Mouse (Mus musculus) R1 (cell line): ENCODE data around the gene Gatad2b.

ENCODE experiments used
- DNase-seq: peaks from one replicate; pipeline ENCODE4 v3.0.0-alpha.2; 2018; ENCODE audit warnings: low read depth, low spot score

The Gatad2b gene

DNA sequence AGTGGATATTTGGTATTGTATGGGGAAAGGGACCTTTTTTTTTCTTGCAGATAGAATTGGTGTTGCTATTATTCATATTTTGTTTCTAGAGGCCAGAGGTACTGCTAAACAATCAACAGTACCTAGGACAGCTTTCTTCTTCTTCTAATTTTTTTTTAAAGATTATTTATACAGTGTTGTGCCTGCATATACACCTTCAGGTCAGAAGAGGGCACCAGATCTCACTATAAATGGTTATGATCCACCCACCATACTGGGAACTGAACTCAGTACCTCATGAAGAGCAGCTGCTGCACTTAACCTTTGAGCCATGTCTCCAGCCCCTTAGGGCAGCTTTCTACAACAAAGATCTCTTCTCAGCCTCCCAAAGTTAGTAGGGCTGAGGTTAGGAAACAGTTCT lies 20.4 kb downstream of the Gatad2b start:
- DNase-seq = peak; percentile 63

DNA sequence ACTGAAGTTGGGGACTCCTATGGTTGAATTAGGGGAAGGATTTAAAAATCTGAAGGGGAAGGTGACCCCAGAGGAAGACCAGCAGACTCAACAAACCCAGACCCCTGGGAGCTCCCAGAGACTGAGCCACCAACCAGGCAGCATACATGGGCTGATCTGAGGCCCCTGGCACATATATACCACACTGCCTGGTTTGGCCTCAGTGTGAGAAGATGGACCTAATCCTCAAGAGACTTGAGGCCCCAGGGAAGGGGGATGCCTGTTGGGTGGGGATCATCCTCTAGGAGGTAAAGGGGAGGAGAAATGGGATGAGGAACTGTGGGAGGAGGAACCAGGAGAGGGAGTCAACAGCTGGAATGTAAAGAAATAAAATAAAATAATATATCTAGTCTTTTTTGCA lies 21.3 kb downstream of the Gatad2b start:
- no peak for DNase-seq

DNA sequence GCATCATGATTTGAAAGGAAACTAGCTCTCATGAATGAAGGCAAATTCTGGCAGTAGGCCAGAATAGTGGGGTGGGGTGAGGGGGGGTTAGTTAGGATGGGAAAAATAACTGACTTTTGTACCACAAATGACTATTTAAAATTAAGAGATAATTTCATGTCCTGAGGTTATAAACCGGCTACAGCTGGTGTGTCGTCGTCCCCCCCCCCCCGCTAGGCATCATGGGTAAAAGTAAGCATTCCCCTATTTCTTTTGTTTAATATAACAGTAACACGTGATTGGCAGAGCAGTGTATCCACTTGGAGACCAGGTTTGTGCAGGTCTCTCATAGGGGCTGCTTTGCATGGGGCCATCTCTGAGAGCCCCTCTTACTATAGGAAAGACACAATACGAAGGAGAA lies 29.3 kb downstream of the Gatad2b start:
- DNase-seq = no peak

- DNase-seq = no peak
Observed at GRCm38 (mm10) chr3:90323119-90323518, 30.1 kb downstream of the Gatad2b start.

DNA sequence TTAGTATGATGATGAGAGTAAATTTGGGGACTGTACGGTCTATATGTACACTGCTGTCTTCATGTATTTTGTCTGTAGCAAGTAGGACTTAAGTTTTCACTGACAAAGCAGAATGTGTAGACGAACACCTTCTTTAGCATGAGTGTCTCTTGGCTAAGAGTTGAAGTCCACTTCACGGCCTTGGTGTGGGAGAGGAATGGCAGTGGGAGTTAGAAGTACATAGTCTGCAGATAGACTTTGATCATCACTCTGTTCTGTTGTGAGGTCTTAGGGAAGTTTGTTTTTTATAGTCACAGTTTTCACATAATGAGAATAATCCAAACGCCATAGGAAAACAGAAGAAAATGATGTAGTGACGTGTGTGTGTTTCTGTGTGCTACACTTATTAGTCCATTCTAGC lies 39.5 kb downstream of the Gatad2b start:
- no peak for DNase-seq

GRCm38 (mm10) chr3:90335517-90335916 lies 42.5 kb downstream of the Gatad2b start:
- peak; percentile 36 for DNase-seq

GRCm38 (mm10) chr3:90338190-90338589 lies 45.2 kb downstream of the Gatad2b start:
- no peak for DNase-seq

DNA sequence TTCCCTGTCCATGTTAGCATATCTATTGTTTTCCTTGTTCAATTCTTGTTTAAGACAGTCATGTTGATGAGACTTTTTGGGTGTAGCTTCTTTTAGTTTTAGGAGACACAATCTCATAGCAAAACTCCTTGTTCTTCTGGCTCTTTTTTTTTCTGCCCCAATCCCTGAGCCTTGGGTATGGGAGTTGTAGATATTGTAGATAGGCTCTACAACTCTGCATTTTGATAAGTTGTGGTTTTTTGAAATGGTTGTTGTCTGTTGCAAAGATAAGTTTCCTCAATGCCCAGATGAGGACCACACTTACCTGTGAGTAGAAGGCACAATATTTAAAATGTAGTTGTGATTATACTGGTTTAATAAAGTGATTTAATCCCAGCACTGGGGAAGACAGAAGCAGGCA lies 47.2 kb downstream of the Gatad2b start:
- no peak for DNase-seq

DNA sequence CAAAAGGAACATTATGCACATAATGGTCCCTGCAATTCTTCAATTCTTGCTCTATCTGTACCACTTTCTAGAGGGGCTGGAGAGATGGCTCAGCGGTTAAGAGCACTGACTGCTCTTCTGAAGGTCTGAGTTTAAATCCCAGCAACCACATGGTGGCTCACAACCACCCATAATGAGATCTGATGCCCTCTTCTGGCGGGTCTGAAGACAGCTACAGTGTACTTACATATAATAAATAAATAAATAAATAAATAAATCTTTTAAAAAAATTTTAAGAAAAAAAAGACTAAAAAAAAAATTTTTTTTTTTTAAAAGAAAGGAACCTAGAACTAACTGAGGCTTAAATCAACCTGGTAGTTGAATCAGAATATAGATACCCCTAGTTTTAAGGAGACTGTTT lies 49.9 kb downstream of the Gatad2b start:
- DNase-seq = peak; percentile 58

DNA sequence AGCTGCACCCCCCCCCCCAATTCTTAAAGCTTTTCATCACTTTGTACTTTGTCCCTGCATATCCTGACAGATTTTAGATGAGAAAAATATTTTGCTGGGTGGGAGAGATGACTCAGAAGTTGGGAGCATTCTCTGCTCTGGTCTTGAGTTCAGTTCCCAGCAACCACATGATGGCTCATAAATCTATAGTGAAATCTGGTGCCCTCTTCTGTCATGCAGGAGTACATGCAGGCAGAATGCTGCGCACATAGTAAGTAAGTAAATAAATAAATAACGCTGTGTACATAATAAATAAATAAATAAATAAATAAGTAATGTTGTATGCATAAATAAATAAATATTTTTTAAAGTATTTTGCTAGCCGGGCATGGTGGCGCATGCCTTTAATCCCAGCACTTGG lies 54.9 kb downstream of the Gatad2b start:
- peak; percentile 70 for DNase-seq

- no peak for DNase-seq
Observed at GRCm38 (mm10) chr3:90357959-90358358, 65.0 kb downstream of the Gatad2b start.

- DNase-seq = no peak
Observed at GRCm38 (mm10) chr3:90359230-90359629, 66.3 kb downstream of the Gatad2b start.

- no peak for DNase-seq
Observed at GRCm38 (mm10) chr3:90361476-90361875, 68.5 kb downstream of the Gatad2b start.

DNA sequence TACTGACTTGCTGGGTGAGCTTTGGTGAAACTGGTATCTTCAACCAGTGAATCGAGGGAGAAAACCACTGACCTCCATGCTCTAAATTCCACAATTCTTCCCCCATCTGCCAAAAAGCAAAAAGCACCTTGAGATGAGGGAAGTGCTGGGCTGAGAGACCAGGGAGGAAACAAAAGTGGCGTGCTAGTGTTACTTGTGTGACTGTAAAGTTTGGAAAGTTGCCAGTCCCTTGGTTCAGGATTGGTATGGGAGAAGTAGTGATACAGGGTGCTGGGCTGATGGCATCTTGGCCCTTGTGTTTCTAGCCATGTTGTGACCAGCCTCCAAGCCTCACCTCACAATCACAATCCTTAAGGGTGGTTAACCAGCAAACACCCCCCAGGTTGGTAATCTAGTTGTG lies 69.4 kb downstream of the Gatad2b start:
- no peak for DNase-seq

GRCm38 (mm10) chr3:90367001-90367632 lies 74.1 kb downstream of the Gatad2b start:
- no peak for DNase-seq

DNA sequence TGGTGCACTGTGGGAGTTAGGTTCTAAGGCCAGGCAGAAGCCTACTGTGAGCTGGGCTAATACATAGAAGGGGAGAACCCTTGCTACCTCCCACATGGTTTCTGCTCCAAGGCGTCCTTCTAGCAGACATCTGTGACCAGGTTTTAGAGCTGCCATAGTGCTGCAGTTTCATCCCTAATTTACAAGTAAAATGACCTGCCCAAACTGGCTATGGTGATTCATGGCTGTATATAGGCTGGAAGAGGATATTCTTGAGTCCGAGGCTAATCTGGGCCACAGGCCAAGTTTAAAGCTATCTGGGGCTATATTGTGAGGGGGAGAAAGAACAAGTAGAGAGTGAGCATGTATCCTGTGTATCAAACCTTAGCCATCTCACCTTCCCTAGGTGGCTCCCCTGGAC lies 76.1 kb downstream of the Gatad2b start:
- no peak for DNase-seq

DNA sequence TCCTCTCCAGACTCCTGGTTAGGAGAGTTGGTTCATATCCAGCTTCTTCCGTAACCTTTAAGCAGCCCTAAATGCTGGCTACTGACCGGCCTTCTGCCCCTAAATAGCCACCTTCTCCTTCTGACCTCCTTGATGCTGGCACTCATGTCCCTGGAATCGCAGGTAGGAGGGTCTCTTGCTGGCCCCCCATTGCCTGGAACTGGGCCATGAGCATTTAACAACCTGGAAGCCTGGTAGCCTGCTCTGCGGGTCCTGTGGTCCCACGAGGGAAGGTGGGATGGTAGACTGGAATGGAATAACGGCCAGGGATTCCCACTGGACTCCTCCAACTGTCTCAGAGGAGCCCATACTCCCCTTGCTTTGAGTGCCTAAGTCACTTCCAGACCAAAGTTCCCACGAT lies 78.9 kb downstream of the Gatad2b start:
- no peak for DNase-seq

GRCm38 (mm10) chr3:90372817-90373216 lies 79.8 kb downstream of the Gatad2b start:
- DNase-seq = peak; percentile 37

DNA sequence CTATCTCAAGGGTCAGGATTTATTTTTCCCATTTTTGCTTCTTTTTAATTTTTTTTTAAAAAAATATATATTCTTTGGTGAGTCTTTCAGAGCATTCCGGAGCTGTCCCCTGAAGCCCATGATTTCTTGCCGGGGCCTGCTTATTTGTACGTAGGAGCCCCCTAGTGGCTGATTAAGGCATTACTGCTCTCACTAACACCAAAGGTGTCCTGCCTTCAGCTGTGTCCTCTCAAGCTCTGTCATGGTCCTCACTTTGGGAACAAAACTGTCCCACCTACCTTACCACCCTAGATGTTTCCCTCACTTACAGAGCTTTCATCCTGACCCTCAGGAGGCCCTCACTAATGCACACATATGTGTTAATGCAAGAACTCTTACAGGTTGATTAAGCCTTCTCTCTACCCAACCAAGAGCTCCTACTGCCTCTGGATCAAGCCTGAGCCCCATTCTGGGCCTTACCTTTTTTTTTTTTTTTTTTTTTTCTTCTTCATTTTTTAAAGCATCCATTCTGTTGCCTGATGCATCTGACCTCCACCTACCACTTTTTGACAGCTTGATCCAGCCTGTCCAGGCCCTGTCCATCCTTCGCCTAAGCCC lies 80.6 kb downstream of the Gatad2b start:
- peak; percentile 89 for DNase-seq

DNA sequence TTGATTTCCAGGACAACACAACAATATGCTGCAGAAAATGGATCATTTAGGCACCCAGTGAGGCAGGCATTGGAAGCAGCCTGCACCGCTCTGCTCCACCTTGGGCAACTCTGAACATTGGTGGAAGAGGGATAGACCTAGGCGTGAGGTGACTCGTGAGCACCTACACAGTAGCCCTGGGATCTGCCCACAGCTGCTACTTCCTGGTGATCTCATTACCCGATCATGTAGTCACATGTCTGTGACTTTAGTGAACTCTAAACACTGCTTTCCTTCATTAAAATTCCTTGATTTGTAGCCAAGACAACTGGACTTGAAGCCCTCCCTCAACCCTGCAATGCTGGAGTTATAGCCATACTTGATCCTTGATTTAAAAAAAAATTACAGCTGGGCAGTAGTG lies 81.4 kb downstream of the Gatad2b start:
- no peak for DNase-seq

DNA sequence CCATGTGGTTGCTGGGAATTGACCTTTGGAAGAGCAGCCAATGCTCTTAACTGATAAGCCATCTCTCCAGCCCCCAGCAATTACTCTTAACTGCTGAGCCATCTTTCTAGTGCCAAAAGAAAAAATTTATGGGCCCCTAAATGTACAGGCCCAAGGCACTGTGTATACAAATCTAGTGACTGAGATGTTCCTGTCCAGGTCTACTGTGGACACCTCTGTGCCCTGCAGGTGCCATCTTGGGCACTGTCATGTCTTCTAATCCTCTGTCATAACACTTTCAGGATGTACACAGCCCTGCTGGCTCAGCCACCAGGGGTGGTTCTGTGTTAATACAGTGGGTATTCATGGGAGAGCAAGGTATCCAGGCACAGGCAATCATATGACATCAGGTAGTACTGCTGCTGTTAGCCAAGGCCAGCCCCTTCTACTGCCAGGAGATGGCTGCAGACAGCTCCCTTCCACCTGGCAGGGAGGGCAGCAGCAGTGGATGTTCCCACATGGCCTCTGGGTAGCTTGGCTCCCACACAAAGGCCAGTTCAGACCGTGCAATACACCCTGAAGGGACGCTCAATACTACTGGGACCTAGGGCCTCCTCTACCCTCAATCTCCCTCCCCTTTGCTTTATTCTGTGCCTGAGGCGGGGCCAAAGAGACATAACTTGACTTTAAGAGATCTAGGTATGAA lies 82.7 kb downstream of the Gatad2b start:
- DNase-seq = no peak

DNA sequence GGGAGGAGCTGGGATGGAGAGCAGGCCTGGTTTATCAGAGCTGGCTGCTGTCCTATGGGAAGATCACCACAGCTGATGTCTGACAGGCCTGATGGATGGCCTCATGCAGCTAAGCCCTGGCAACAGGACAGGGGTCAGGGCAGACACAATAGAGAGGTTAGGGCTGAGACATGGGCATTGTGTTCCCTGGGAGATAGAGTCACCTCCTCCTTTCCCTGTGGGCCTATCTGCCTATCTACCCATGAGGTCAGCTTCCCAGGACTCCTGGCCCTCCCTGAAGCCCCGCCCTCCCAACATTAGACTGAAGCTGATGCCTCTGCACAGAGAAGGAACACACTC lies 83.2 kb downstream of the Gatad2b start:
- no peak for DNase-seq

DNA sequence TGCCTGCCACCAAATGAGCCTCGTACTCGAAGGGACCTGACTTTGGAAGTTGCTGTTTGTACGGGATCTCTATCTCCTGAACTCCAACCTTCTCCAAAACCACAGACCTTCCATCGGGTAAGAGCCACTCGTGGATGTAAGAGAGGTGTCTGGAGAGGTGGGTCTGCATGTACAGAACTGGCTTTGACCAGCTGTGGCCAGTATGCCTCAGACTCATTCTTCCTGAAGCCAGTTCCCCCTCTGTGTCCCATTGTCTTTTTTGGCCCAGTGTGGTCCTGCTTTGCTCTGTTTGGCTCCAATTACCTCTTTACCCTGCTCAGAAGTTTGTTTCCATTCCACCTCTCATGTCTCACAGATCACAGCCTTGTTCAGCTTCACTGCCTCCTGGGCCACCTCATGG lies 85.5 kb downstream of the Gatad2b start:
- peak; percentile 31 for DNase-seq
